Mouse (Mus musculus): ENCODE measurements around the gene Hoxd11.

The Hoxd11 gene

GRCm38 (mm10) chr2:74681594-74682531 is 2.5 kb downstream of the Hoxd11 start:
- no peak for DNase-seq (ENCODE audit: low spot score in 2 of 2)

- no peak for DNase-seq (ENCODE audit: low spot score in 2 of 2)
These were observed 3.4 kb downstream of the Hoxd11 start for GRCm38 (mm10) chr2:74682796-74683195.

- DNase-seq (ENCODE audit: low spot score in 2 of 2): no peak
These were observed 4.2 kb downstream of the Hoxd11 start for GRCm38 (mm10) chr2:74683471-74683951.

GRCm38 (mm10) chr2:74684106-74684505 is 4.7 kb downstream of the Hoxd11 start:
- no peak for DNase-seq (ENCODE audit: low spot score in 2 of 2)

- no peak for DNase-seq (ENCODE audit: low spot score in 2 of 2)
These were observed 5.8 kb downstream of the Hoxd11 start for GRCm38 (mm10) chr2:74685059-74685603.

- DNase-seq (ENCODE audit: low spot score in 2 of 2): peak; percentile 61 to 62
These were observed 7.1 kb downstream of the Hoxd11 start for GRCm38 (mm10) chr2:74686301-74686987.

GRCm38 (mm10) chr2:74686988-74687697 is 7.8 kb downstream of the Hoxd11 start:
- no peak for DNase-seq (ENCODE audit: low spot score in 2 of 2)

- no peak for DNase-seq (ENCODE audit: low spot score in 2 of 2)
These were observed 8.6 kb downstream of the Hoxd11 start for GRCm38 (mm10) chr2:74687698-74688555.

- no peak for DNase-seq (ENCODE audit: low spot score in 2 of 2)
These were observed 9.6 kb downstream of the Hoxd11 start for GRCm38 (mm10) chr2:74688795-74689573.

GRCm38 (mm10) chr2:74689574-74690337 is 10.4 kb downstream of the Hoxd11 start:
- no peak for DNase-seq (ENCODE audit: low spot score in 2 of 2)

GRCm38 (mm10) chr2:74690338-74690716 is 11.0 kb downstream of the Hoxd11 start:
- DNase-seq (ENCODE audit: low spot score in 2 of 2): no peak

- no peak for DNase-seq (ENCODE audit: low spot score in 2 of 2)
These were observed 11.9 kb downstream of the Hoxd11 start, which contains the start of gene Hoxd10 for GRCm38 (mm10) chr2:74691022-74691951. Gene Hoxd10 (plus strand): TSS chr2:74691924.

GRCm38 (mm10) chr2:74691995-74692807 is 12.8 kb downstream of the Hoxd11 start:
- DNase-seq (ENCODE audit: low spot score in 2 of 2): no peak

- no peak for DNase-seq (ENCODE audit: low spot score in 2 of 2)
These were observed 13.6 kb downstream of the Hoxd11 start for GRCm38 (mm10) chr2:74692808-74693431.

- no peak for DNase-seq (ENCODE audit: low spot score in 2 of 2)
These were observed 14.1 kb downstream of the Hoxd11 start for GRCm38 (mm10) chr2:74693432-74693827.

GRCm38 (mm10) chr2:74694066-74694465 is 14.7 kb downstream of the Hoxd11 start:
- no peak for DNase-seq (ENCODE audit: low spot score in 2 of 2)

GRCm38 (mm10) chr2:74695383-74695782 is 16.0 kb downstream of the Hoxd11 start:
- DNase-seq (ENCODE audit: low spot score in 2 of 2): no peak

Data from right cerebral cortex, adult 2 months (tissue).